Mouse (Mus musculus): ENCODE measurements around the gene Ireb2. TPM values are rescaled to one million over a fixed set of nuclear protein-coding genes. Genes with fewer than 3 reads are reported as not detected.
"Not testable (repeated sequence)": the region's sequence is repeated elsewhere in the genome, so short reads cannot be mapped to it uniquely, and the experiment has no call there.

Gene Ireb2
- total RNA-seq (2021): 10 to 100 TPM; 53.4 to 54.9 TPM

- peak; percentile 99 for DNase-seq (ENCODE audit: low spot score in 2 of 2)
- intact Hi-C loops (cut with DNase I): no loop called here
These were observed at the start of gene Ireb2 for GRCm38 (mm10) chr9:54863363-54864281. TSS of gene Ireb2 (plus strand) at chr9:54863789.

- DNase-seq (ENCODE audit: low spot score in 2 of 2): no peak
- intact Hi-C loops (cut with DNase I): no loop called here
These were observed 46.9 kb upstream of the Ireb2 start for GRCm38 (mm10) chr9:54816508-54817201.

- DNase-seq (ENCODE audit: low spot score in 2 of 2): peak; percentile 45 to 67
- intact Hi-C loops (cut with DNase I): loop anchor here (1.0 to 10.0 kb wide), 3 partner anchors 83 to 297 kb away; no protein-coding TSS in a partner anchor
These were observed 42.0 kb upstream of the Ireb2 start for GRCm38 (mm10) chr9:54821442-54822100.

GRCm38 (mm10) chr9:54829760-54830159 is 33.8 kb upstream of the Ireb2 start:
- DNase-seq (ENCODE audit: low spot score in 2 of 2): no peak
- intact Hi-C loops (cut with DNase I): loop anchor here (1.0 to 10.0 kb wide), 4 partner anchors 68 to 305 kb away; no protein-coding TSS in a partner anchor

GRCm38 (mm10) chr9:54830624-54831023 is 33.0 kb upstream of the Ireb2 start:
- intact Hi-C loops (cut with DNase I): loop anchor here (1.0 to 5.0 kb wide), 2 partner anchors 67 to 280 kb away; no protein-coding TSS in a partner anchor
- DNase-seq (ENCODE audit: low spot score in 2 of 2): peak; percentile 21 to 47

- no peak for DNase-seq (ENCODE audit: low spot score in 2 of 2)
- intact Hi-C loops (cut with DNase I): loop anchor here (5.0 kb wide), 1 partner anchor 63 kb away; no protein-coding TSS in a partner anchor
These were observed 29.8 kb upstream of the Ireb2 start for GRCm38 (mm10) chr9:54833831-54834230.

- intact Hi-C loops (cut with DNase I); DNase-seq (ENCODE audit: low spot score in 2 of 2): not testable (repeated sequence)
These were observed 27.5 kb upstream of the Ireb2 start for GRCm38 (mm10) chr9:54835951-54836717.

GRCm38 (mm10) chr9:54837835-54838234 is 25.8 kb upstream of the Ireb2 start:
- DNase-seq (ENCODE audit: low spot score in 2 of 2): no peak
- intact Hi-C loops (cut with DNase I): no loop called here

- DNase-seq (ENCODE audit: low spot score in 2 of 2): no peak
- intact Hi-C loops (cut with DNase I): no loop called here
These were observed 23.4 kb upstream of the Ireb2 start for GRCm38 (mm10) chr9:54840145-54840544.

- intact Hi-C loops (cut with DNase I): no loop called here
- no peak for DNase-seq (ENCODE audit: low spot score in 2 of 2)
These were observed 21.3 kb upstream of the Ireb2 start for GRCm38 (mm10) chr9:54842311-54842710.

GRCm38 (mm10) chr9:54843887-54844286 is 19.7 kb upstream of the Ireb2 start:
- intact Hi-C loops (cut with DNase I): no loop called here

GRCm38 (mm10) chr9:54844556-54845176 is 18.9 kb upstream of the Ireb2 start:
- no peak for DNase-seq (ENCODE audit: low spot score in 2 of 2)
- intact Hi-C loops (cut with DNase I): no loop called here

More at GRCm38 (mm10) chr9:54843887-54844286, 19.7 kb upstream of the Ireb2 start:
- DNase-seq (ENCODE audit: low spot score in 2 of 2): no peak

- intact Hi-C loops (cut with DNase I): no loop called here
- no peak for DNase-seq (ENCODE audit: low spot score in 2 of 2)
These were observed 15.4 kb upstream of the Ireb2 start for GRCm38 (mm10) chr9:54848203-54848602.

- intact Hi-C loops (cut with DNase I); DNase-seq (ENCODE audit: low spot score in 2 of 2): not testable (repeated sequence)
These were observed 10.6 kb upstream of the Ireb2 start for GRCm38 (mm10) chr9:54853036-54853435.

- intact Hi-C loops (cut with DNase I): no loop called here
- no peak for DNase-seq (ENCODE audit: low spot score in 2 of 2)
These were observed 10.0 kb upstream of the Ireb2 start for GRCm38 (mm10) chr9:54853619-54854018.

GRCm38 (mm10) chr9:54855638-54856037 is 8.0 kb upstream of the Ireb2 start:
- intact Hi-C loops (cut with DNase I): no loop called here
- no peak for DNase-seq (ENCODE audit: low spot score in 2 of 2)

- intact Hi-C loops (cut with DNase I): no loop called here
- DNase-seq (ENCODE audit: low spot score in 2 of 2): no peak
These were observed 7.5 kb upstream of the Ireb2 start for GRCm38 (mm10) chr9:54856121-54856520.

GRCm38 (mm10) chr9:54857474-54857873 is 6.1 kb upstream of the Ireb2 start:
- intact Hi-C loops (cut with DNase I): no loop called here
- DNase-seq (ENCODE audit: low spot score in 2 of 2): no peak

- intact Hi-C loops (cut with DNase I): no loop called here
- DNase-seq (ENCODE audit: low spot score in 2 of 2): no peak
These were observed 3.1 kb upstream of the Ireb2 start for GRCm38 (mm10) chr9:54860526-54860925.

All from left cerebral cortex, postnatal 25 days (tissue).